Mouse (Mus musculus) embryonic facial prominence, embryonic 10.5 days (tissue): Measurements from ENCODE around the gene Wdpcp. TPM values are rescaled to one million over a fixed set of nuclear protein-coding genes. Genes with fewer than 3 reads are reported as not detected.

ENCODE experiments used
- DNase-seq: peaks from one replicate; pipeline ENCODE4 v3.0.0-alpha.2; 2017; ENCODE audit warnings: low spot score
- H3K27ac ChIP-seq: fragments of 300-500 bp; sonication (generic); replicated peaks from 2 replicates; pipeline ENCODE4 v1.5.1; 2016; ENCODE audit warnings: mild to moderate bottlenecking
- H3K27me3 ChIP-seq: fragments of 300-500 bp; sonication (generic); replicated peaks from 2 replicates; pipeline ENCODE4 v1.6.1; 2016; ENCODE audit warnings: low read depth, mild to moderate bottlenecking; ENCODE audit not compliant: poor library complexity, severe bottlenecking
- H3K36me3 ChIP-seq: fragments of 300-500 bp; sonication (generic); replicated peaks from 2 replicates; pipeline ENCODE4 v1.6.1; 2016; ENCODE audit warnings: mild to moderate bottlenecking, moderate library complexity
- H3K4me1 ChIP-seq: fragments of 300-500 bp; sonication (generic); 2 replicates; pipeline ENCODE4 v1.6.1; 2016
- H3K4me3 ChIP-seq: fragments of 300-500 bp; sonication (generic); 2 replicates; pipeline ENCODE4 v1.5.1; 2016; ENCODE audit warnings: mild to moderate bottlenecking, moderate library complexity
- H3K9me3 ChIP-seq: fragments of 300-500 bp; sonication (generic); 2 replicates; pipeline ENCODE4 v1.6.1; 2016; ENCODE audit warnings: mild to moderate bottlenecking
- WGBS: fragments of 180-500 bp; shearing (Covaris S2); methylation state at CpG from one replicate; pipeline ENCODE4 v1.1.7; 2016; 5-methylcytosine and 5-hydroxymethylcytosine counted together
- microRNA-seq: library from miRNA; unstranded; fragments of <30 nt; microRNA quantifications from one replicate; pipeline ENCODE4, GENCODE M21; 2017
- polyA plus RNA-seq: library from polyadenylated mRNA; unstranded; fragments of >200 nt; fragmentation: Nextera tagmentation; extraction: Ambion mirVana; gene quantifications from 2 replicates; pipeline ENCODE4 v1.2.1, GENCODE M21; 2016

Gene Wdpcp
- polyA plus RNA-seq, 1 experiment from 2014 or later, result 9.5 TPM

DNA sequence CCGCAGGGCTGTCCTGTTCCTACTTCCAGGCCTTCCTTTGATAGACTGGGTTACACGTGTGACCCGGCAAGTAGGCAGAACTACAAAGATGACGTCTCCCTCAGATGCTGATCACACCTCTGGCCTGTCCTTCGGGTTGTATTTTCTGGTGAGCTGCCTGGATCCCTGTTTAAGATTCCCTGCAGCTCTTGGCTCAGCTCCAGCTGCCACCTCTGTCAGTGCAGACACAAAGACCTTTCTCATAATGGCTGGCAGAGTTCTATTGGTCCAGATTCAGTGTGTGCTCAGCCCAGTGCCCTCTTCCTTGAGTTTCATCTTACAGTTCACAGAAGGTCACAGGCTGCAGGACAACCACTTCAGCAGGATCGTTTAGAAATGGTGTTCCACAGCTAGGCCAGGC is 292.0 kb downstream of the Wdpcp start:
- 60% methylated on average over 6 of the region's 6 CpGs for WGBS
- peak overlapping the region; percentile 37 for H3K27ac ChIP-seq
- peak; percentile 32 for DNase-seq

DNA sequence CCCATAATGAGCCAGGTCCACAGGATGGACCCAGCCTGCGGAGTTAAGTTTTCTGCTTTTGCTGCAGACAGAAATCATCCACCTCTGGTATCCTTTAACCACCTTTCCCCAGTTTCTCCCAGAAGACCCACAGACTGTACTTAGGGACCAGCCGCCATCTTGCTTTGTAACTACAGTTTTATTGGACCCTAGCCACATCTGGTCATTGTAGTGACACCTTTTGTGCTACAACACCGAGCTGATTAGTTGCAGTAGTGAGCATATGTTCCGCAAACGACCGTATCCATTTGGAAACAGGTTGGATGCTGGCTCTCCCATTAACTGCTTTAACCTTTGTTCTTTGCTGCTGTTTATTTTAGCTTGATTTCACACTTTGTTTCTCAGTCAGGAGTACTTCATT is 292.5 kb downstream of the Wdpcp start:
- H3K9me3 ChIP-seq, result peaks cover 5% of the 10 kb centered on the region; the same call in 1 of the 2 replicates
- no peak overlapping the region for H3K4me3 ChIP-seq
- no peaks in the 10 kb centered on the region for H3K36me3 ChIP-seq
- peak overlapping the region; percentile 37 for H3K27ac ChIP-seq
- 77% methylated on average over 6 of the region's 6 CpGs for WGBS
- no peaks in the 10 kb centered on the region for H3K27me3 ChIP-seq
- DNase-seq, result no peak
- peaks cover 15% of the 10 kb centered on the region for H3K4me1 ChIP-seq

More for the DNA sequence above, 292.0 kb downstream of the Wdpcp start:
- Histone ChIP-seq H3K27me3 (no peaks in the 10 kb centered on the region), H3K9me3 (peaks cover 5% of the 10 kb centered on the region; the same call in 1 of the 2 replicates), H3K4me1 (peaks cover 14% of the 10 kb centered on the region), H3K36me3 (no peaks in the 10 kb centered on the region), H3K4me3 (no peak overlapping the region)

DNA sequence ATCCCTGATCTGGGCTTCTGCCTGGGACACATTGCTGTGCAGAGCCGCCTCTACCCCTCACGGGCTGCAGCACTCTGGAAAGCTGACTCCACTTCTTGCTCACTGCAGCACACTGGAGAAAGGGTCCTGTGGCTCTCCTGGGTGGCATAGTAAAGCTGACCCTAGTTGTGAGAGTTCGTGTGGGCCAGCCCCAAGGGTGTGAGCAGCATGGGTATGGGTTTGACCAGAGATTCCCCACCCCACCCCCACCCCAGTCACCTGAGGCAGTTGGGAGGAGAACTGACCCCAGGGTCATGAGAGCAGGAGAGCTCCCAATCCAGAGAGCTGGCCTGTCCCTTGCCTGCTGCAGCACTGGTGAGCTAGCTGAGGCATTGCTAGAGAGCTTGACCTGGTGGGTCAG is 296.6 kb downstream of the Wdpcp start:
- no peaks in the 10 kb centered on the region for H3K9me3 ChIP-seq
- H3K27ac ChIP-seq, result peak overlapping the region; percentile 40; the same call in 1 of the 2 replicates
- H3K4me3 ChIP-seq, result no peak overlapping the region
- DNase-seq, result no peak
- no peaks in the 10 kb centered on the region for H3K27me3 ChIP-seq
- 54% methylated on average over 3 of the region's 3 CpGs for WGBS
- H3K4me1 ChIP-seq, result peaks cover 15% of the 10 kb centered on the region
- no peaks in the 10 kb centered on the region for H3K36me3 ChIP-seq

DNA sequence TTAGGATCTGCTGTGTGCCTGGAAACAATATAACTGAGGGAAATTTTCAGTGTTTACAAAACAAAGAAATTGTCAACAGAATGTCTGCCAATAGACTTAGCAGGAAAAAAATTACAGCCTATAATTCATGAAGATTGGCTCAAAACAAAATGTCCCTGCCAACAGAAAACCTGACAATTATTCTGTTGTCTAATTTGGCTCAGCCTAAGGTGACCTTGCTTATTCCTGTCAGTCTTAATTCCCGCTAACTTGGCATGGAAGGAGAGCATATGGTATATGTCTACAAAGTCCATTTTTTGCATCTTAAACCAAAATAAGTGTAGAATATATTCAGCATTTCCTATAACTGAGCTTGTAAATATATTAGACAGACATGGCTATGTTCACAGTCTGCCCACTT is 298.8 kb downstream of the Wdpcp start:
- no peaks in the 10 kb centered on the region for H3K36me3 ChIP-seq
- DNase-seq, result no peak
- no peaks in the 10 kb centered on the region for H3K9me3 ChIP-seq
- H3K4me3 ChIP-seq, result no peak overlapping the region
- peaks cover 6% of the 10 kb centered on the region; the same call in 1 of the 2 replicates for H3K4me1 ChIP-seq
- no peak overlapping the region for H3K27ac ChIP-seq
- H3K27me3 ChIP-seq, result no peaks in the 10 kb centered on the region
- WGBS, result 89% methylated on average over 1 of the region's 1 CpGs

DNA sequence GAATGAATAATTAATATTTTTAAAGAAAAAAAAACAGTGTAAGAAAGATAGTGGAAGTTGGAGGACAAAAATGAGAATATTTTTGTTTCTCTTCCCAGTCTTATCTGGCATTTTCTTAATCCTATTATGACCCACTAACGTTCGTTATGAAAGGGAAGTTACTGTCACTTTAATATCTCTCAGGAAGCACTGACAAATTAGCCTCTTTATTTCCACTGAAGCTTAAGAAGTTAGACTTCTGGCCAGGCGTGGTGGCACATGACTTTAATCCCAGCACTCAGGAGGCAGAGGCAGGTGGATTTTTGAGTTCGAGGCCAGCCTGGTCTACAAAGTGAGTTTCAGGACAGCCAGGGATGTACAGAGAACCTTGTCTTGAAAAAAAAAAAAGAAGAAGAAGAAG is 299.7 kb downstream of the Wdpcp start:
- Histone ChIP-seq H3K27me3 (no peaks in the 10 kb centered on the region), H3K4me1 (peaks cover 6% of the 10 kb centered on the region; the same call in 1 of the 2 replicates), H3K4me3 (no peak overlapping the region), H3K9me3 (no peaks in the 10 kb centered on the region), H3K27ac (no peak overlapping the region), H3K36me3 (no peaks in the 10 kb centered on the region)
- DNase-seq, result no peak
- WGBS, result 76% methylated on average over 4 of the region's 4 CpGs

DNA sequence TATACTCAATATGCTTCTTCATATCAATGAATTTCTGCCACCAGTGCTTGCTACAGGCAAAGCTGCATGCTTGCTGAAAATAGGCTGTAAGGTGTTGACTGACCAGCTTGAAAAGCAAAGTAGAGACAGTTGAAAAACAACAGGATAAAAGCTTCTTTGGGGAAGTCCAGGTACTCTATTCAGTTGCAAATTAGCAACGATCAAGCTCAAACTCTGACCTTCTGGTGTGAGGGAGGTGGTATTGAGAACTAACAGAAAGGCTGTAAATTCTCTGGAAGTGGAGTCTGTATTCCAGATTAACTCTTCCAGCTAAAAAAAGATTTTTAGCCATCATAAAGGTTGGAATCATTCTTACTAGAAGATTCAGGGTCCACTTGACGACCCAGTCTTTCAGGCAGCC is 303.0 kb downstream of the Wdpcp start:
- WGBS, result 91% methylated on average over 2 of the region's 2 CpGs
- Histone ChIP-seq H3K36me3 (no peaks in the 10 kb centered on the region), H3K4me3 (no peak overlapping the region), H3K27ac (no peak overlapping the region), H3K9me3 (no peaks in the 10 kb centered on the region), H3K27me3 (no peaks in the 10 kb centered on the region), H3K4me1 (no peaks in the 10 kb centered on the region)
- no peak for DNase-seq

DNA sequence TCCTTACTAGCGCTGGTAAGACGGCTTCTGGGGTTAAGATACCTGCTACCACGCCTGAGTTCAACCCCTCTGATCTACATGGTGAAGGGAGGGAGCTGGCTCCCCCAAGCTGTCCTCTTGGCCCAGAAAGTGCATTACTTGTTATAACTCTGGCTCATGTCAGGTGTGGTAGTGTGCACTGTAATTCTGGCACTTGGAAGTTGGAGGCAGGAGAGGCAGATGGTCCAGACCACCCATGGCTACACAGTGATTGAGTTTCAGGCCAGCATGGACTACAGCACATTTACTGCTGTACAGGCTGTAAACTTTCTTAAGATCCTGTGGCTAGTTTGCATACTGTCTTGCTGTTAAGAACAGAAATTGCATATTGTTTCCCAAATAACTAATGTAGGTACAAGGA is 322.7 kb downstream of the Wdpcp start:
- 80% methylated on average over 3 of the region's 3 CpGs for WGBS
- Histone ChIP-seq H3K4me3 (no peak overlapping the region), H3K4me1 (no peaks in the 10 kb centered on the region), H3K36me3 (no peaks in the 10 kb centered on the region), H3K9me3 (no peaks in the 10 kb centered on the region), H3K27me3 (no peaks in the 10 kb centered on the region), H3K27ac (no peak overlapping the region)
- DNase-seq, result no peak

DNA sequence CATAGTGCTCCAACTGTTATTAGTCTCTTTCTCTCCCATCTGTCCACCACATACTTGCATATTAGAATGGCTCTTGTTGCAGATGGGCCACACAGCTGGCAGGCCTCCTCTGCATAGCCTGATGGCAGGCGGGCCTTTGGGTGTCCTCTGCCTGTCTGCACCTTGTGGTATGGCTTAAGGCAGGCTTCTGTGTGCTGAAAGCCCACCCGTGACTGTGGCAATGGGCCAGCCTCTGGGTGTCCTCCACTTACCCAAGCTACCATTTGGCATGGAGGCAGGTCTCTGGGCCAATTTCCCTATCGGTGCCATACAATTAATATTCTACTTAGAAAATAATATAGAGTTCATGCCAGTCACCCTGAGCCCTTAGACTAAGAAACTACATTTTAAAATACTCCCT is 350.5 kb downstream of the Wdpcp start:
- Histone ChIP-seq H3K27me3 (no peaks in the 10 kb centered on the region), H3K36me3 (no peaks in the 10 kb centered on the region), H3K4me1 (no peaks in the 10 kb centered on the region), H3K27ac (no peak overlapping the region), H3K9me3 (no peaks in the 10 kb centered on the region), H3K4me3 (no peak overlapping the region)
- no peak for DNase-seq
- WGBS, result 91% methylated on average over 3 of the region's 3 CpGs

Small RNA genes lying within 50 kb of the gene (microRNA-seq; reads per million reads assigned to microRNA genes)
- not detected for gene Gm22990

Other genes with a start within 250 kb of the Wdpcp start
- 53.5 and 54.2 TPM in 2 replicates for gene Ugp2, start 201.0 kb upstream of the Wdpcp start, polyA plus RNA-seq
- 405 and 408 TPM in 2 replicates for gene Mdh1, start 132 bp downstream of the Wdpcp start, polyA plus RNA-seq